Mouse (Mus musculus): ENCODE data around the gene D6Ertd527e.
A peak's percentile ranks its signal among the peaks of the same experiment; 100 is the strongest.
"Not testable (repeated sequence)": the region's sequence is repeated elsewhere in the genome, so short reads cannot be mapped to it uniquely, and the experiment has no call there.

The D6Ertd527e gene

DNA sequence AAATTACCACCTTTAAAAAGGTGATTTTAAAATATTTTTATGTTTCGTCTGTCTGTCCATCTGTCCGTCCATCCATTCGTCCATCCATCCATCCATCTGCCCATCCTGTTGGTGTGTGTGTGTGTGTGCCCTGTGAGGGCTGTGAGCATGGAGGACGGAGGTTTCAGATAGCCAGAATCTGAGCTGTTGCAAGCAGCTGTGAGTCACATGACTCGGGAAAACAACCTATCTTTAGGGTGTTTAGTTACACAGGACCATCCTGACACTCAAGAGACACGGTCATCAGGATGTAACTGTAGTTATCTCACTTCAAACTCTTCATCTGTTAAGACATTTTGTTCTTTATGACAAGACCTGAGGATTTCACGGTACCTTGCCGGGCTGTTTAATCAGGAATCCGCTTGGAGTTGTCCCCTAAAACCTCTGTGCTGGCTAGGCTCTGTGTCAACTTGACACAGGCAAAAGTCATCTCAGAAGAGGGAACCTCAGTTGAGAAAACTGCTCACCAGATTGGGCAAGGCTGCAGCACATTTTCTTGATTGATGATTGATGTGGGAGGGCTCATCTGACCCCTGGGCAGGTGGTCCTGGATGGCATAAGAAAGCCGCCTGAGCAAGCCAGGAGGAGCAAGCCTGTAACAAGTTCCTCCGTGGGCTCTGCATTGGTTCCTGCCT is at the start of gene D6Ertd527e:
Gene D6Ertd527e (plus strand): TSS at position 624 of the 674 bp plus-strand sequence.
- peak in 1 of 2 experiments; percentile 11 for DNase-seq (ENCODE audit: low spot score in 2 of 2)

DNA sequence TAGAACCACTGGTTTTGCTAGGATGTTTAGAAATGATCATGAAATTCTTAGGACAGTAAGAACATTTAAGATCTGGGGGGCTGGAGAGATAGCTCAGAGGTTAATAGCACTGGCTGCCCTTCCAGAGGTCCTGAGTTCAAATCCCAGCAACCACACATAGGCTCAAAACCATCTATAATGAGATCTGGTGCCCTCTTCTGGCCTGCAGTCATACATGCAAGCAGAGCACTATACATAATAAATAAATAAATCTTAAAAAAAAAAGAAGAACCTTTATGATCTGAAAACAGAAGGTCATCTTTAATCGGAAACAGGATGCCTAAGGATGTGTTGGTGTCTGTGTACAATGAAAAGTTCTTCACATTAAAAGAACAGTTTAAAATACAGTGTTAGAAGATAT is 44.8 kb upstream of the D6Ertd527e start:
- no peak for DNase-seq (ENCODE audit: low spot score in 2 of 2)

DNA sequence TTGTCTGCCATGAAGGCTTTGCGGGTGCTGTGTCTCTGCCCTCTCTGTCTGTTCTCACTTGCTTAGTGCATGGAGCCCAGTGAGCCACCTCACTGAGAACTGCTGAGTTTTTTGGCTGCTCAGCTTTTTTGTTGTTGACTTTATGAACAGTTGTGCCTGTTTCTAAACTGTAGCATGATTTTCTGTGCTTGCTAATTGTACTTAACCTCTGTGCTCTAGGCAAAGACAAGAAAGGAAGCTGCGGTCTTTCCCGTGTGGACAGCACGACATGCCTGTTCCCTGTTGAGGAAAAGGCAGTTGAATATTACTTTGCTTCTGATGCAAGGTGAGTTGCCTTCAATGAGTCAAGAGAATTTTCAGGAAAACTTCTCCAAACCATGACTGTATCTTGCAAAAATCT is 41.0 kb upstream of the D6Ertd527e start:
- DNase-seq (ENCODE audit: low spot score in 2 of 2), result no peak

DNA sequence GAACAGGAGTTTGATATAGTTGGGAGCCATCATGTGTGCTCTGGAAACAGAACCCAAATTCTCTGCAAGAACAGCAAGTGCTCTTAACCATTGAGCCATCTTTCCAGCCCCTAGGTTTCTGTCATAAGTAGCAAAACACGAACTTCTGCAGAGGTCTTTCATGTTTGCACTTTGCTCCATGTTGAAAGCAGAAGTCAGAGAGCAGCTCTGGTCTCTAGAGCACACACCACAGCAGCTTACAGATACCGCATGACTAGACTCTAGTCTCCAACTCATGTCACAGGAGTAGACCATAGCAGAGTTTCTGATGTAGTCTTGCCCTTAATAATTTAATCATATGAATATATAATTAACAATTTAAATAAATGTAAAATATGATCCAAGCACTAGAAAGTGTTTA is 36.3 kb upstream of the D6Ertd527e start:
- DNase-seq (ENCODE audit: low spot score in 2 of 2), result no peak

DNA sequence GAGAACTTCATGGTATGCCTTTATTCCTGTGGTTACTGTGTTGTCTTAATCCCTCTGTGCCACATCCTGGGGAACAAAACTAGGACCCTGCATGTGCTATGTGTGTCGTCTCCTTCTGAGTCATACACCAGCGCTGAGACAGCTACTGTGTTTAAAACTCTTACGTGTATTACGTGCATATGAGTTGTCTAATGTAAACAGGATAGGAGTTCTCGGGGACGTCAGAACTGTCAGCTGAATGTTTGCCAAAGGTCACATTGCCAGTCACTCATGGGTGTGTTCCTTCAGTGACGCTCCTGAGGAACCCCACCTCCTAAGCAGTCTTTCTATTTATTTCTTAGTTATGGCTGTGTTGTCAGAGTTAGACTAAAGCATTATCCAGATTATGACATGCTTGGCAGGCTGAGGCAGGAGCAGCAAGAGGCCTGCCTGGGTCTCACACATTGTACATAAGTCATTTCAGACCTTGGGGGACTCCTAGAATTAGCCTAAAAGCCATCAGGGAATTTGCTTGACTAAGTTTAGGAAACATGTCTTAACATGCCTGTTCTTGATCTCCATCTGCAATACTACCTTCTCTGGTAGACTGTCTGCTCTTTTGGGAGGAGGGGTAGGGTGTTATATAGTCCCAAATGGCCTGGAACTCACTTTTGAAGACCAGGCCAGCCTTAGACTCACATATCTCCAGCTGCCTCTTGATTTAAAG is 35.2 kb upstream of the D6Ertd527e start:
- DNase-seq (ENCODE audit: low spot score in 2 of 2), result no peak

DNA sequence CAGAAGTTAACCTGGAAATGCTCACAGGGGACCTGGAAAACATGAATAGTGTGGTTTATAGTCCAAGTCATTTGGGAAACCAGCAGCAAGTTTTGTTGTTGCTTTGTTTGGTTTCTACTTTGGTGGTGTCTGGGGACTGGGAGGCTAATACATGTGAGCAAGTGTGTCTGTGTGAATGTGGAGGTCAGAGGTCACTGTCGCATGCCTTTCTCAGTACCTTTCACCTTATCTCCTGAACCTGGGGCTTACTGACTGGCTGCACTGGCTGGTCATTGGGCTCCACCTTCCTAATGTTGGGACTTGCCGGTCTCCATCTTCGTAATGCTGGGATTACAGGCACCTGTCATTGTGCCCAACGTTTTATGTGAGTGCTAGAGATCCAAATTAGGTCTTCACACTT is 33.9 kb upstream of the D6Ertd527e start:
- DNase-seq (ENCODE audit: low spot score in 2 of 2), result no peak

DNA sequence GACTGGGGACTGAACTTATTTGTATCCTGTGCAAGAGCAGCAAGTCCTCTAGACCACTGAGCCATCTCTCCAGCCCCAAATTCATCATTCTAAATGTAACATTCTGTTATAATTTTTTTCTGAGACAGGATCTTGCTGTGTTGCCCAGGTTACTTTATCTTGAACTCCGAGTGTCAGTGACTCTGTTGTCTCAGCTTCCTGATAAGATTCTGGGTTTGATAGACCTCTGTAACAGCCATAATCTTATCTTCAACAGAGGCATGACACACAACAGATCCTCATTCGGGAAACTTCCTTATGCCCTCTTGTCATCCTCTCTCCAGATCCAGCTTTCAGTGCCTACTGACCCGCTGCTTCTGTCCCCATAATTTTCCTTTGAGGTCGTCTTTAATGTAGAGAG is 31.8 kb upstream of the D6Ertd527e start:
- no peak for DNase-seq (ENCODE audit: low spot score in 2 of 2)

DNA sequence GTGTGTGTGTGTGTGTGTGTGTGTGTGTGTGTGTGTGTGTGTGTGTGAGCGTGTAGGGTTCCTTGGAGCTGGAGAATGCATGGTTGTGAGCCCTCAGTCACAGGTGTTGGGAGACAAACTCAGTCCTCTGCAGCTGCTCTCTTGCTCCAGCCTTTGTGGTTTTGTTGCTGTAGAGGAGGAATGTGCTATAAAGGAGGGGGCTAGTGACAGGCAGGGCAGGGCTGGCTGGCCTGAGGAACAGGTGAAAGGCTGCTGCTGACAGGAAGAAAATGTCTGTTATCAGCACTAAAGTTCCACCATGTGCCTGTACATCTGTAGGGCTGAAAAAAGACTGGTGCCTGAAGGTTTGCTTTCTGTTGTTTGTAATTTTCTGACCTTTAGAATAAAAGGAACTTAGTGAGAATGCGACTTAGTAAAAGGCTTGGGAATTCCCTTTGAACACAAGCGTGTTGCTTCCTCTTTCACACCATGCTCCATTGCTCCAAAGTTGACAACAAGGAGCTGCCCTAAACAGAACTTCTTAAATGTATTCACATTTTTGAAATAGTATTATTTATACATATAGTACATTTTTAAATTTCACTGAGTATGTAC is 29.4 kb upstream of the D6Ertd527e start:
- DNase-seq (ENCODE audit: low spot score in 2 of 2), result no peak

DNA sequence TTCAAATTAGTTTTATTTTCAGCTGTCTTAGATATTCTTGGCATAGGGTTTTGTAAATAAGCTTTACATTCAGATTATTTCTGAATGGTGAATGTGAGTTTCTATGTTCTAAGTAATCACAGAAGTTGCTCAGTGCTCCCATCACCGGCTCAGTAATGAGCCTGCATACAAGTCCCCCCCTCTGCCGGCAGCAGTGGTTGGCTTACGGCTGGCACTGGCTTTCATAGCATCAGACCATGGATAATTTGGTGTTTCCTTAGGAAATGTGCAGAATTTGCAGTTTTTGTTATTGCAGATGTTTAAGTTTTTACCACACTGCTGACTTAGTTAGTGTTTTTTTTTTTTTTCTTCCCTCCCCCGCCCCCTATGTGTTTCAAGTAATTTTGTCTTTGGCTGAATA is 25.1 kb upstream of the D6Ertd527e start:
- no peak for DNase-seq (ENCODE audit: low spot score in 2 of 2)

DNA sequence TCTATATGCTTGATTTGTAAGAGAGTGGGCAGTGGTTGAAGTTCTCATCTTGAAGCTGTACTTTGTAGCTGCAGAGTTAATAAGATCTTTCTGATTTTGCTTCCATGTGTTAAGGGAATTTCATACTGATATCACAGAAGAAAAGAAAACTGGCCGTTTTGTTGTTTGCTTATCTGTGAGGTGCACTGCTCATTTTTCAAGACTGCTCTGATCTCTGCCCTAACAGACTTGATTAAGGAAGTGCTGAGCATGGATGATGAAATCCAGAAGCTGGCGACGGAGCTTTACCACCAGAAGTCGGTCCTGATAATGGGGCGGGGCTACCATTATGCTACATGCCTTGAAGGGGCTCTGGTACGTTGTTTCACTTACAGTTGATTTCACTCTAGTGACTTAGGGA is 19.5 kb upstream of the D6Ertd527e start:
- DNase-seq (ENCODE audit: low spot score in 2 of 2), result peak in 1 of 2 experiments; percentile 14

DNA sequence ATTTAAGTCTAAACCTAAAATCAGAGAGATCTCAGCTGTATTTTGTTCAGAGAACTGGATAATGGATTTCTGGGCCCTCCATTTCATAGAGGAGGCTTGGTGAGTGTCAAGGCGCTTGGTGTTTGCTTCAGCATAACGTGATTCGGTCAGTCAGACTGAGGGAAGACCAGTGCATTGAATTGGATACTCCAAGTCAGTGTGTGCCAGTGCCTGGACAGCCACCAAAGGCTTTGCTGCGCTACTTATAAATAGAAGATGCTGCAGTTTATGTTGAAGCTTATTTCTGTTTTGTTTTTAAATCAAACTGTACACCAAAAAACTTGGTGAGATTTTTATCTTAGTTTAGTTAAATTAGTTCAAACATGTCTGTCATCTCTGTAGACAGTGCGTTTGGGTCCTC is 16.2 kb upstream of the D6Ertd527e start:
- DNase-seq (ENCODE audit: low spot score in 2 of 2), result peak in 1 of 2 experiments; percentile 9

DNA sequence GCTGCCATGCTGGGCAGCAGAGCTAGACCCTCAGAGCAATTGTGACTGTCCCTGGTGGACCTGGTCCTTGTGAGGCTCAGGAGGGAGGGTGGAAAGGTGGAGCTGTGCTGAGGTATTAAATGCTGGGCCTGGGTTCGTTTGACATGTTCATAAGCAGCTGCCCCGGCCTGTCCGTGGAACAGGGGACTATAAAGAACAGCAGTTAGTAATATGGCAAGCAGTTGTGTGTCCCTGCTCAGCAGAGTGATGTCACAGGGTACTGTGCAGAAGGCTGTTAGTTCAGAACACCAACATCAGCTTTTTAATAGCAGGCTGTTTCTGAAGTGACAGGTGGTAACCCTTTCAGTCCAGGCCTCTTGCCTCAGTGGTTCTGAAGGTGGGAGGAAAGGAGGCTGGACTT is 13.7 kb upstream of the D6Ertd527e start:
- peak in 1 of 2 experiments; percentile 15 for DNase-seq (ENCODE audit: low spot score in 2 of 2)

DNA sequence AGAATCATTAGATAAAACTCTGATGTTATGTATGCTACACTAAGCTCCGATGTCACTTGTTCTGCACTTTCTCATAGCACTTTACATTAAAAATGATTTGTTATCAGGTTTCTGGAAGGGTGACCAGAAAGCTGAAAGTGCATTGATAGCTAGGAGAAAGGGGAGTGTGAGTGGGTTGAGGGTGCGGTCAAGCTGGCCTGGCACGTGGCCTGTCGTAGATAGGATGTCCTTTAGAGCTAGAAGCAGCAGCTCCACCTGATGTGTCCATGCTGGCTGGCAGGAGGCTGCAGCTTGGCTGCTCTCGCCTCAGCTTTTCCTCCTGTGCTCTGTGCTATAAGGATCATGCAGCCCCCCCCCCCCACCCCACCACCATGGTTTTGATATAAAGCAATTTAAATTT is 12.1 kb upstream of the D6Ertd527e start:
- DNase-seq (ENCODE audit: low spot score in 2 of 2), result no peak

DNA sequence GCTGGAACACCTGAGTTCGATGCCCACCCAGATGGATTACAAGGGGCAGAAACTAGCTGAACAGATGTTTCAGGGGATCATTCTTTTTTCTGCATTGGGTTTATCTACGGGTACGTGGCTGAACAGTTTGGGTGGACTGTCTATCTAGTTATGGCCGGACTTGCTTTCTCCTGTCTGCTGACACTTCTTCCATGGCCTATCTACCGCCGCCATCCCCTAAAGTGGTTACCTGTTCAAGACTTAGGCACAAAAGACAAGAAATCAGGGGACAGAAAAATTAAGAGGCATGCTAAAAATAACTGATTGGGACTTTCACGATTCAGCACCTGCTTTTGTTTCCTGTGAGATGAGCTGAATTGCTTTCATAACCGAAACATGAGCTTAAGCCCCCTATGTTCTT is 10.9 kb upstream of the D6Ertd527e start:
- DNase-seq (ENCODE audit: low spot score in 2 of 2), result not testable (repeated sequence)

DNA sequence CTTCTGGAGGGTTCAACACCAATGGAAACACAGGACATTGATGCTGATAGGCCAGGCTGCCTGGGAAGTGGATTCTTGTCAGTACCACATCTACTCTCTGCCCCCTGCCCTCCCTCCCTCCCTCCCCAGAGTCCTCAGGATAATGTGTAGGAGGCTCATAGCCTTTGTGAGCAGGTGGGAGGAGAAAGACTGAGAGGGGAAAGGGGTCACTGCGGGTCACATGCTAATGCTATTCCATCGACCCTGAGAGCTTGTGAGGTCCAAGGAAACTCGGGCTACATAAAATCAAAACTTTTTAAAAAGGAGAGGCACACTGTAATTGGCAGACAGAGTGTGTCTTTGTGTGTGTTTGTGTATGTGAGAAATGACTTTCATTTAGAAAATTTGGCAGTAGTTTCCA is 5.3 kb upstream of the D6Ertd527e start:
- peak in 1 of 2 experiments; percentile 19 for DNase-seq (ENCODE audit: low spot score in 2 of 2)

DNA sequence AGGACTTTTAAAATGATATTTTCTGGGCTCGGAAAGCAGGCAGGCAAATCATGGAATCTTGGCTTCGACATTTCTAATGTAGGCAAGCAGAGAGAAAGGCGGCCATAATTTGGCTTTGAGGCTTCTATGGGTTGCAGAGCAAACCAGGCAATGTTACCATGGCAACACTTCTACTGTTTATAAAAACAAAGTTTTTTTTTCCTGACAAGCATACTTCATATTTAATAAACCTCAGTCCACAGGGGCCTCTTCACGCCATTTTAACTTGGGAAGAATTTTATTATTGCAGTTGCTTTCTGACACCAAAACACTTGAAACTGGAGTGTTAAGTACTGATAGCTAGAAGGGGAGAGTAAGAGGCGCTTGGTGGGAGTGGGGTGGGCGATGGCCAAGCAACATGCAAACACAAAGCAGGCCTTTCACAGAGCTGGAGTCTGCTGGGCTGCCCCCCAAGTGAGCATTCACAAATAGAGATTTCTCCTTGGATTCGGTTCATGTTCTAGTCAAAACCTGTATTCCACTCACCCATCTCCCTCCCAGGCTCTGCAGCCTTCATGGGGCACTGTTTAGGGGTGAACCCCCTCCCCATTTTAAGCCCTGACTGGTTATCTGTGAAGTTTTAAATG is 4.8 kb upstream of the D6Ertd527e start:
- peak; percentile 67 to 75 for DNase-seq (ENCODE audit: low spot score in 2 of 2)

DNA sequence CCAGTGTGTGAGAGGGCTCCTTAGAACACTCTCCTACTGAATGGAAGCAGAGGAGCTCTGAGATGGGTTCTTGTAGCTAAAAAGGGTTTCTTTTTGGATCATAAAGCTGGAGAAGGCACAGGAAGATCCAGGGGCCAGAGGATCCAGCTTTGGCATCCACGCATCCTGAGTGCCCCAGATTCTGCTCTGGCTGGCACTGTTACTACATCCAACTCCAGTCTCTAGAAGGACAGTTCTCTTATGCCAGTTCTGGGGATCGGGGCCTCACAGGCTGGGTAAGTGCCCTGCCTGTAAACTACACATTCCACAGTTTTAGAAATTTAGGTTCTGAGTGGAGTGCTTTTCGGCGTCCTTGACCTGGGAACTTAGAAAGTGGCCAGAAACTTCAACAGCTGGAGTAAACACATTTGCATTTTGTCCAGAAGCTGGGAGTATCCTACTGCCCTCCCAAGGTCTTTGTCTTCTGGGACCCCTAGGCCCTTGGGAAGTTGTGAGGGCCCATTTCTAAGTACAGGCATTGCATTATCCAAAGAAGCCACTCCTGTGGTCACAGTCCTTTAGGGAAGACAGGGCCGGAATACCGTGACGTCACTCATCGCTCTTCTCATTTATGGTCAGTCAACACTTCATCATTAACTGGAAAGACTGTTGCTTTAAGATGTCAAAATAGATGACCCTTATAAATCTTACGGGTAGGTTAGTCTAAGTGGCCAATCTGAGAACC is 4.1 kb upstream of the D6Ertd527e start:
- peak; percentile 34 to 53 for DNase-seq (ENCODE audit: low spot score in 2 of 2)

DNA sequence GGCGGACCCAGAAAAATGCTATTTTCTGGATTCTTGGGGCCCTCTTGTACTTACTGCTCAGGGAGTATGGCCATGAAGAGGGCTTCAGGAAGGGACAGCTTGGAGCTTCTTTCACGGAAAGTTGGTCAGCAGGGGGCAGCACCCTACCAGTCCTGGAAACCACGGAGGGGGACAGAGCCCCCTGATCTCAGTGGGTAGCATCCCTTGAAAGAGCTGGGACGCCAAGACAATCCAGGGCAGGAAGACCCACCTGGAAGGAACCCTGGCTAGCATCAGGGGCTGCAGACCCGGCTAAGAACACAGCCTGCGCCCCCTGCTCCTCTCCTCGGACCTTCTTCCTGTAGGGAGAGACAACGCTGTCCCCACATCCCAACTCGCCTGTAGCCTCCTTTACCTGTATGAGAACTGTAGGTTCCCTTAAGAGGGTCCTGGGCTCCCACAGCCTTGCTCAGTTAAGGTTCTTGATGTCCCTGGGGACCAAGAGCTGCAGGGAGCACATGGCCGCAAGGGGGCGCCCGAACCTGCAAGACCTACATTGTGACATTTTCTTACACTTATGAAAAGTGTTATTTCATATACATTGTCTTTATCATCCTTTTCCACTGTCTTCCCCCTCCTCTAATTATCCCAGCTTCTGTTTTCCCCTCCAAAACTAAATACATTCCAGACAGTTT is 3.1 kb upstream of the D6Ertd527e start:
- peak; percentile 87 to 94 for DNase-seq (ENCODE audit: low spot score in 2 of 2)

DNA sequence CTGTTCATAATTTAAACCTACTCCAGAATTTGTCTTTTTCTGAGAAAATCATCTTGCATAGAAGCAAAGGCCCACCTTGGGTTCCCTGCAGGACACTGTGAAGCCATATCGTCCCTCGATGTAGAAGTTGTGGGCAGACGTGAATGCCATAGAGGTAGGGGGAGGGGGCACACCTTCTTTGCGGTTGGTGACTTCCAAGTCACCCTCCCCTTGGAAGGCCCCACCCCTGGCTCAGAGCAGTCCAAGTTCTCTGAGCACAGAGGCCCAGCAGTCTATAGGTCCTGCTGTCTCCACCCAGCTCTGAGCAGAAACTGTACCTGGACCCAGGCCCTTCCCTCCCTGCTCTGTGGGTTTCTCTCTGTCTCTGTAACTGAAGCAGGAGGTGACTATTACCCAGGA is 2.6 kb upstream of the D6Ertd527e start:
- no peak for DNase-seq (ENCODE audit: low spot score in 2 of 2)

DNA sequence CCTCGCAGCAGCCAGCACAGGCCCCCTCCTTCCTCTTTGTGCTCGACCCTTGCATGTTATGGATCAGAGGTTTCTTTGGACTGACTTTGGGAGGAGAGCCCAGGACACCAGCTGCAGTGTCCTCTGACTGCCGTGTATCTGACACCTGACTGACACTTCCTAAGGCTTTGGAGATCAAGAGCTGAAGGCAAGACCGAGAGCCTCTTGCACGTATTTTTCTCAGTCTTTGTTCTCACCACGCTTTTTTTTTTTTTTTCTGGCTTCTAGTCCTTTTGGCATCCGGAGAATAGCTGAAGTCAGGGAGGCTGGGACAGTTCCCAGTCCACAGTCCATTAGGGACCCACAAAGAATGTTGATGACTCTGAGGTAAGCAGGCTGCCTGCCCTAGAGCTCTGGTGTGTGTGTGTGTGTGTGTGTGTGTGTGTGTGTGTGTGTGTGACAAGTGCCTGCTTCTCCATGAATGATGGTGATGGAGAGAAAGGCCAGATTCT is 2.1 kb upstream of the D6Ertd527e start:
- peak; percentile 36 to 45 for DNase-seq (ENCODE audit: low spot score in 2 of 2)

DNA sequence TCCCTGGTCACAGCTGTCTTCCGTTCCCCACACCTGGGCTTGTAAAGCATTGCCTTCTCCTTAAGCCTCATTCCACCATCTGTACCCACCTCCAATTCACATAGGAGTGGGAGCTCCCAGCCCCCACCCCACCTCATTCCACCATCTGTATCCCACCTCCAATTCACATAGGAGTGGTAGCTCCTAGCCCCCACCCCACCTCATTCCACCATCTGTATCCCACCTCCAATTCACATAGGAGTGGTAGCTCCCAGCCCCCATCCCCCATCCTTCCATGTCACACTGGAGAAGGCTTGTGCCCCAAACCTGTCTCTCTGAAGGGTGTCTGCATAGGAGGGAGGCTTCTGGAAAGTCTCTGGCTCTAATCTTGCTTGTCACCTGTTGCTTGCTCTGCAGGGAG is 1.2 kb upstream of the D6Ertd527e start:
- DNase-seq (ENCODE audit: low spot score in 2 of 2), result no peak

Data from right cerebral cortex, postnatal 10 days (tissue).